Mouse (Mus musculus) olfactory bulb, adult 2 months (tissue): Measurements from ENCODE around the gene Sart3.

Source experiments
- CTCF ChIP-seq: fragments of 200-500 bp; IDR thresholded peaks from 2 replicates; pipeline ENCODE4 v1.5.1; 2012; ENCODE audit warnings: low read depth, mild to moderate bottlenecking, low read length, moderate library complexity; ENCODE audit not compliant: insufficient read depth
- POLR2A ChIP-seq: fragments of 200-500 bp; IDR thresholded peaks from 2 replicates; pipeline ENCODE4 v1.6.1; 2012; ENCODE audit warnings: mild to moderate bottlenecking, low read depth, low read length, moderate library complexity; ENCODE audit not compliant: insufficient read depth

DNA sequence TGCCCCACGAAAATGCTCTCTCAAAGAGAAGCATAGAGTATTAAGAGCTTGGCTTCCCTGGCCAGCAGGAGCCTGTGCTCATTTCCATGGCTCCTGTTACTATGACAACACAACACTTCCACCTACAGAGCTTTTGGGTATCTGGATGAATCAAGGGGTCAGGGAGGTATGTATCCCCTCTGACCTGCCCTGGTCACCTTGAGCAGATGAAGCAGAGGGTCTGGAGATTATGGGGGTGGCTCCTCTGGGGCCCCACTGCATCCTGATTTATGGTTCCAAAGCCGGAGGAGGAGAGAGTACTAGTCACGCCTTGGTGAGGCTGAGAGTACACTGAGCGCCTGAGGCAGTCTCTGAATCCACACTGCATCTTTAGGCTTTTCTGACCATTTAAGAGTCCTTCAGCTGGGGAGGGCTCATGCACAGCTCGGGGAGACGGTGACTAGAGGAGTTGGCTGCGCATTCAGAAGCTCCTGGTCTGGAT is 41.6 kb downstream of the Sart3 start:
- no peak for TF ChIP-seq CTCF
- no peak for TF ChIP-seq POLR2A
